Mouse (Mus musculus): ENCODE measurements at regions not wholly inside any gene's neighbourhood (a gene's known extent, or its start where the extent isn't known, plus 50 kb on each side); places are given as distances from the start of the nearest gene placed in this dataset.

DNA sequence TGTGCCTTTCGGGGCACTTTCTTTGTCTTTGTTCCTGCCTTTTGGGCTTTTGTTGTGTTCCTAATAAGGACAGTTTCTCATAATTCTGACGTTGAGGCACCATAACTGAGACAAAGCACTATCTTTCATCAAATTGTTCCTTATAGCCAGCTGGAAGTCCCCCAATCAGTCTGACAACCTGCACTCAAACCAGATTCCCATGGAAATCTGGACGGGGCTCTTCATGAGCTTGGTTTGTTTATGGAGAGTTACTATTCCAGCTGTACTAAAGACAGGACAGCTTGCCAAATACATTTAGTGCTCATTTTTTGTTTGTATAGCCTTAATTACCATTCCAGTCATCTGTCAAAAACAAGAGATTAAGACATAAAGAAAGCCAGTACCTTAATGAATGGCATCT lies 229.6 kb upstream of the Ttc29 start:
- no peak overlapping the region for H3K27ac ChIP-seq (ENCODE audit: low read depth, low read length)
- no peaks in the 10 kb centered on the region for H3K36me3 ChIP-seq (ENCODE audit: control insufficient read depth, insufficient read depth, low read length)
- H3K9me3 ChIP-seq (replicated peaks; ENCODE audit: control insufficient read depth, low read length) = no peaks in the 10 kb centered on the region
- no peak for ATAC-seq (replicated peaks; ENCODE audit: insufficient number of reproducible peaks, low FRiP score, low TSS enrichment)
- H3K4me1 ChIP-seq (ENCODE audit: control insufficient read depth, insufficient read depth, low read length) = 0 out of 2 replicates have a peak, but pooled peaks cover 4% of the 10 kb centered on the region
- no peak overlapping the region for H3K4me3 ChIP-seq (ENCODE audit: low read depth, low read length)
- H3K9ac ChIP-seq (ENCODE audit: low read depth, low read length) = no peak overlapping the region
- 60% methylated on average over 3 of the region's 3 CpGs for WGBS (ENCODE audit: insufficient replicate concordance)
- H3K27me3 ChIP-seq (ENCODE audit: control insufficient read depth, insufficient read depth, low read length) = no peaks in the 10 kb centered on the region
- no peak overlapping the region for H3K4me2 ChIP-seq

DNA sequence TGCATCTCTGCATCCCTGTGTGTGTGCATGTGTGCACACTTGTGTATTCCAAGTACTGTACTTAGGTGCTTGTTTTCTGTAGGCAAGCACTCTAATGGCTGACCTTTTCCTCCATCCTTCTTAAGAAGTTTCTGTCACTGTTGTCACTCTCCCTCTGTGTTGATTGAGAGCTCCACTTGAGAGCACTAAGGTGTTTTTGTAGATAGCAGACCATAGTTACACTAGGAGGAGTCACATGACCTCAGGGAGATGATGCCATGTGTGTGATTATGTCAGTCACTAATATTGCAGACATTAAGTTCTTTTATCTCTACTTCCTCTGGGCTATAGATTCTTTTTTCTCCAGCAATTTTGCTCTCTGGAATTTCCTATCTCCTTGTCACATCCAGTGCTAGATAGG lies 225.9 kb upstream of the Ttc29 start:
- ATAC-seq (replicated peaks; ENCODE audit: insufficient number of reproducible peaks, low FRiP score, low TSS enrichment) = no peak
- Histone ChIP-seq H3K9ac (ENCODE audit: low read depth, low read length) (no peak overlapping the region), H3K27me3 (ENCODE audit: control insufficient read depth, insufficient read depth, low read length) (no peaks in the 10 kb centered on the region), H3K36me3 (ENCODE audit: control insufficient read depth, insufficient read depth, low read length) (no peaks in the 10 kb centered on the region), H3K27ac (ENCODE audit: low read depth, low read length) (peak overlapping the region; percentile 90), H3K9me3 (replicated peaks; ENCODE audit: control insufficient read depth, low read length) (no peaks in the 10 kb centered on the region), H3K4me1 (ENCODE audit: control insufficient read depth, insufficient read depth, low read length) (0 out of 2 replicates have a peak, but pooled peaks cover 4% of the 10 kb centered on the region), H3K4me2 (no peak overlapping the region), H3K4me3 (ENCODE audit: low read depth, low read length) (no peak overlapping the region)

DNA sequence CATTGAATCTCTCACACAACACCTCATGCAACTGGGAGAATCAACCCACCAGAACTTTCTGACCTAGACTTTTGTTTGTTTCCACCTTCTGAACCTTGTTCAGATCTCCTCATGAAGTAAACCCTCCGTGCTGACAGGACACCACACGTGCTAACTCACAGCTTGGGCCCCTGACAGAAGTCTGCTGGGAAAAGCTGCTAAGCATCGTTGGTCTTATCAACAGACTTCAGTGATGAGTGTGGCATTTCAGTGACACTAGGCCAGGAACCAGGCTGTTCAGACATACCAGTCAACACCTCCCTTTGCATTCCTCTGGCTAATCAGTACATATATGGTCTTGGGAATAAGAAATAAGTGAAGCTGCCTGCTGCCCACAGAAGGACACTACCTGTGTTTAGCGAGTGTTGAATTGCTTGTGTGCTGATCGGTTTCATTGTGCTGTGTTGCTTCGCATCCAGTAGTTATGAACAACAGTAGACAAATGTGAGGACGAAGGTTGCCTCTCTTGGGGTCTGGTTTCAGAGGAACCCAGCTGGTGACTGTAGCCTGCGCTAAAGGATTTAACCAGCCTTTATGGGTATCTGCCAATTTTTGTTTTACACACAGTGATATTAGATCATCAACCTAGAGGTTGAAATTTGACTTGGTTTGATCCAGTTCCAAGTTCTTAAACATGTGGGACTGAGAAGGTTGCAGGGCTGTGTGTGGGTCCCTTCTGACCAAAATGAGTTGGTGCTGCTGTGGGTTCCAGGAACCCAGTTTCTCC lies 224.6 kb upstream of the Ttc29 start:
- no peaks in the 10 kb centered on the region for H3K27me3 ChIP-seq (ENCODE audit: control insufficient read depth, insufficient read depth, low read length)
- H3K27ac ChIP-seq (ENCODE audit: low read depth, low read length) = peak overlapping the region; percentile 90
- 0 out of 2 replicates have a peak, but pooled peaks cover 4% of the 10 kb centered on the region for H3K4me1 ChIP-seq (ENCODE audit: control insufficient read depth, insufficient read depth, low read length)
- WGBS (ENCODE audit: insufficient replicate concordance) = 36% methylated on average over 8 of the region's 8 CpGs
- peak; percentile 85 for ATAC-seq (replicated peaks; ENCODE audit: insufficient number of reproducible peaks, low FRiP score, low TSS enrichment)
- no peaks in the 10 kb centered on the region for H3K9me3 ChIP-seq (replicated peaks; ENCODE audit: control insufficient read depth, low read length)
- no peaks in the 10 kb centered on the region for H3K36me3 ChIP-seq (ENCODE audit: control insufficient read depth, insufficient read depth, low read length)
- H3K4me3 ChIP-seq (ENCODE audit: low read depth, low read length) = no peak overlapping the region
- no peak overlapping the region for H3K9ac ChIP-seq (ENCODE audit: low read depth, low read length)
- no peak overlapping the region for H3K4me2 ChIP-seq

DNA sequence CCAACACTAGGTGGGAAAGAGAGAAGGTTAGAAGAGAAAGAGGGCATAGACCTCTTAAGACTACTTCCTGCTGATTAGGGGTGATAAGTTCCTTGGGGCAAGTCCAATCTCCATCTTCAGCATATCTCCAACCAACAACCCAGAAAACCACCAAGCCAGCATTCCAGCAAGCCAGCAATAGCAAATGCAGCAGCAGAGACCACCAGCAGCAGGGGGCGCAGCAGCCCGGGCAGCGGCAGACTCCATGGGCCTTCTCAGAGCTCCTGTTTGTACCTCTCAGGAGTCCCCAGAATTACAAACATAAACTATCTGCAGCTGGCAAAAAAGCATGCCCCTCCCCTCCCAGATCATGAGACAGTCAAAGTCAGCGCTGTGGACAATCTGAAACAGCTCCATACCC lies 222.0 kb upstream of the Ttc29 start:
- 0 out of 2 replicates have a peak, but pooled peaks cover 4% of the 10 kb centered on the region for H3K4me1 ChIP-seq (ENCODE audit: control insufficient read depth, insufficient read depth, low read length)
- H3K36me3 ChIP-seq (ENCODE audit: control insufficient read depth, insufficient read depth, low read length) = no peaks in the 10 kb centered on the region
- ATAC-seq (replicated peaks; ENCODE audit: insufficient number of reproducible peaks, low FRiP score, low TSS enrichment) = no peak
- no peak overlapping the region for H3K9ac ChIP-seq (ENCODE audit: low read depth, low read length)
- no peak overlapping the region for H3K4me2 ChIP-seq
- H3K9me3 ChIP-seq (replicated peaks; ENCODE audit: control insufficient read depth, low read length) = no peaks in the 10 kb centered on the region
- H3K27ac ChIP-seq (ENCODE audit: low read depth, low read length) = no peak overlapping the region
- H3K4me3 ChIP-seq (ENCODE audit: low read depth, low read length) = no peak overlapping the region
- WGBS (ENCODE audit: insufficient replicate concordance) = 29% methylated on average over 4 of the region's 4 CpGs
- no peaks in the 10 kb centered on the region for H3K27me3 ChIP-seq (ENCODE audit: control insufficient read depth, insufficient read depth, low read length)

DNA sequence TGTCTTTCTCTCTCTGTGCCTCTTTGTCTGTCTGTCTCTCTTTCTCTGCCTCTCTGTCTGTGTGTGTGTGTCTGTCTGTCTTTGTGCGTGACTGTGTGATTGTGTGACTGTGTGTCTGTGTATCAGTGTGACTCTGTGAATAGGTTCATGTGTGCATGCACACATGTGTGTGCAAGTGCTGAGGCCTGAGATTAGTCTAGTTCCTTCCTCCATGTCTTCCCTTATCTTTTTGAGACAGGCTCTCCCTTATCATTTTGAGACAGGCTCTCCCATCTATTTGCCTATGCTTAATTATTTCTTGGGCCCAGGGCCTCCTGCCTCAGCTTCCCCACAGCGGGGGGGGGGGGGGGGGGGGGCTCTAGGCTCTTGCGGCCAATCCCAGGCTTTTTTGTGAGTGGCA lies 212.8 kb upstream of the Ttc29 start:
- no peaks in the 10 kb centered on the region for H3K9me3 ChIP-seq (replicated peaks; ENCODE audit: control insufficient read depth, low read length)
- no peak for ATAC-seq (replicated peaks; ENCODE audit: insufficient number of reproducible peaks, low FRiP score, low TSS enrichment)
- 80% methylated on average over 2 of the region's 3 CpGs for WGBS (ENCODE audit: insufficient replicate concordance)
- no peak overlapping the region for H3K4me2 ChIP-seq
- H3K4me3 ChIP-seq (ENCODE audit: low read depth, low read length) = no peak overlapping the region
- 0 out of 2 replicates have a peak, but pooled peaks cover 7% of the 10 kb centered on the region for H3K4me1 ChIP-seq (ENCODE audit: control insufficient read depth, insufficient read depth, low read length)
- H3K27ac ChIP-seq (ENCODE audit: low read depth, low read length) = no peak overlapping the region
- no peak overlapping the region for H3K9ac ChIP-seq (ENCODE audit: low read depth, low read length)
- no peaks in the 10 kb centered on the region for H3K36me3 ChIP-seq (ENCODE audit: control insufficient read depth, insufficient read depth, low read length)
- no peaks in the 10 kb centered on the region for H3K27me3 ChIP-seq (ENCODE audit: control insufficient read depth, insufficient read depth, low read length)

DNA sequence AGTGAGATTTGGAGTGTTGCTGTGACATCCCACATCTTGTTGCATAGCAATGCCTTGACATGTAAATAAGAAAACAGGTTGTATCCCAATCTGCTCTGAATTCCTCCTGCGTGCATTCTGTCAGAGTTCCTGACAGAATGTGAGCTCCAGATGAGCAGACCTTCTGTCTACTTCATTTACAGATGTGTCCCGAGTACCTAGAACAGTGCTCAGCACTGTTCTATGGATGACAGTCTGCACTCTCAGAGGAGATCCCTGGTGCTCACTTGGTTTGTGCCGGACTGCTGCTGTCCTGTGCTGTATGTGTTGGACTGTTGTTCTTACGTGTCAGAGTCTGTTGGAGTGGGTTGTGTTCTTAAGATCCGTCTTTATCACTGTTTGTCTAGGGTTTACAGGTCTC lies 211.4 kb upstream of the Ttc29 start:
- H3K9me3 ChIP-seq (replicated peaks; ENCODE audit: control insufficient read depth, low read length) = no peaks in the 10 kb centered on the region
- no peak overlapping the region for H3K27ac ChIP-seq (ENCODE audit: low read depth, low read length)
- ATAC-seq (replicated peaks; ENCODE audit: insufficient number of reproducible peaks, low FRiP score, low TSS enrichment) = no peak
- no peak overlapping the region for H3K9ac ChIP-seq (ENCODE audit: low read depth, low read length)
- H3K4me3 ChIP-seq (ENCODE audit: low read depth, low read length) = no peak overlapping the region
- 30% methylated on average over 5 of the region's 5 CpGs for WGBS (ENCODE audit: insufficient replicate concordance)
- no peak overlapping the region for H3K4me2 ChIP-seq
- no peaks in the 10 kb centered on the region for H3K36me3 ChIP-seq (ENCODE audit: control insufficient read depth, insufficient read depth, low read length)
- H3K4me1 ChIP-seq (ENCODE audit: control insufficient read depth, insufficient read depth, low read length) = 0 out of 2 replicates have a peak, but pooled peaks cover 7% of the 10 kb centered on the region
- H3K27me3 ChIP-seq (ENCODE audit: control insufficient read depth, insufficient read depth, low read length) = no peaks in the 10 kb centered on the region

DNA sequence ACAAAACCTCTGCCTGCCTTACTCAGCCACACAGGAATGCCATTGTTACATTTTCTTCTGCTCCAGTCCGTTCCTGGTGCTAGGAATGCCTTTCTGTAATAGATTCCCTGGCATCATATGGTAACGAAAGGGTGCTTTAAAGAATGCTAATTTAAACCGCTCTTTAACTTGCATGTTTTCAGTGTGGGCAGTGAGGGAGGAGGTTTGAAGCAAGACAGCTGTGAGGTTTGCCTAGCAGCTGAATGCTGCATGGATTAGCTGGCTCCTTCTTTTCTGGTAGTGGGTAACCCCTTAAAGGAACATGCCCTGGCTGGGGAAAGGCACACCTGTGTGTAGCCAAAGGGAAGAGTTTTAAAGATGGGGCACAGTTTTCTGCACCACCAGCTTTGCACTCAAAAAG lies 211.0 kb upstream of the Ttc29 start:
- Histone ChIP-seq H3K9me3 (replicated peaks; ENCODE audit: control insufficient read depth, low read length) (no peaks in the 10 kb centered on the region), H3K27ac (ENCODE audit: low read depth, low read length) (no peak overlapping the region), H3K27me3 (ENCODE audit: control insufficient read depth, insufficient read depth, low read length) (no peaks in the 10 kb centered on the region), H3K4me1 (ENCODE audit: control insufficient read depth, insufficient read depth, low read length) (0 out of 2 replicates have a peak, but pooled peaks cover 7% of the 10 kb centered on the region), H3K9ac (ENCODE audit: low read depth, low read length) (no peak overlapping the region), H3K4me2 (no peak overlapping the region), H3K36me3 (ENCODE audit: control insufficient read depth, insufficient read depth, low read length) (no peaks in the 10 kb centered on the region), H3K4me3 (ENCODE audit: low read depth, low read length) (no peak overlapping the region)
- WGBS (ENCODE audit: insufficient replicate concordance) = 24% methylated on average over 3 of the region's 3 CpGs
- ATAC-seq (replicated peaks; ENCODE audit: insufficient number of reproducible peaks, low FRiP score, low TSS enrichment) = no peak

DNA sequence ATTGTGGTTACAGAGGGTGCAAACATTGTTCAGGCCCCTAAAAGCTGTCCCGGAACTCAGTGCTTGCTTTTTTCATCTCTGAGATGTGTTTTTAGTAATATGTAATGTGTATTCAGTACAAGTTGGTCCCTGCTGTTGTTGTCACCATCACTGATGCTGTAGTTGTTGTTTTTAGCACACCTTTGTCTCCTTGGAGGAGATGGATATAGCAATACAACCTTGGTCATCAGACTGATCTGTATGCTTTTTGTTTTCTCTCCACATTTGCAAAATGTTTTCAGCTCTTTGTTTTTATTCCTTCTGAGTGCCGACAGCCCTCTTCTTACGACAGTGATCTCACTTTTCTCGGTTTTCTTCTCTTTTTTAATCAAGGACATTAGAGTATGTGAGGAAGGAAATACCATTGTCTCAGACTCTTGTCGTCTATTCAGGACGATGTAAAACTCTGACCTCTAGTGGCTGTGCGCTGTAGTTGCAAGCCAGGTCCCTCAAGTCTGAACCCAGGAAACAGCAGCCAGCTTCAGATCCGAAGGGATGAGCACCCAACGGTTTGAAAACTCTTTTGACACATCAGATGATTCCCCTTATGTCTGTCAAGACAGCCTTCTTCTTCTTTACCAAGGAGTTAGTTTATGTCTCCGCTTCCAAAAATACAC lies 209.1 kb upstream of the Ttc29 start:
- Histone ChIP-seq H3K36me3 (ENCODE audit: control insufficient read depth, insufficient read depth, low read length) (no peaks in the 10 kb centered on the region), H3K4me3 (ENCODE audit: low read depth, low read length) (no peak overlapping the region), H3K4me2 (no peak overlapping the region), H3K4me1 (ENCODE audit: control insufficient read depth, insufficient read depth, low read length) (0 out of 2 replicates have a peak, but pooled peaks cover 7% of the 10 kb centered on the region), H3K9me3 (replicated peaks; ENCODE audit: control insufficient read depth, low read length) (no peaks in the 10 kb centered on the region), H3K9ac (ENCODE audit: low read depth, low read length) (no peak overlapping the region), H3K27ac (ENCODE audit: low read depth, low read length) (no peak overlapping the region), H3K27me3 (ENCODE audit: control insufficient read depth, insufficient read depth, low read length) (no peaks in the 10 kb centered on the region)
- WGBS (ENCODE audit: insufficient replicate concordance) = 13% methylated on average over 10 of the region's 10 CpGs
- no peak for ATAC-seq (replicated peaks; ENCODE audit: insufficient number of reproducible peaks, low FRiP score, low TSS enrichment)

Data from heart, embryonic 11.5 days (tissue).